Mouse (Mus musculus) liver, embryonic 11.5 days (tissue): ENCODE data around the gene Prss28. TPM values are rescaled to one million over a fixed set of nuclear protein-coding genes. Genes with fewer than 3 reads are reported as not detected.

Experiments used
- ATAC-seq: fragments of 200-750 bp; cut with Nextera tagmentation; replicated peaks from 2 replicates; pipeline ENCODE4 v1.8.0; 2017; ENCODE audit warnings: moderate number of reproducible peaks, mild to moderate bottlenecking, moderate TSS enrichment, moderate library complexity; ENCODE audit not compliant: low FRiP score
- DNase-seq: peaks from one replicate; pipeline ENCODE4 v3.0.0-alpha.2; 2017; ENCODE audit warnings: low spot score
- H3K27ac ChIP-seq: fragments of 300-500 bp; sonication (generic); 2 replicates; pipeline ENCODE4 v1.5.1; 2014; ENCODE audit warnings: mild to moderate bottlenecking, low read depth, low read length, control low read depth
- H3K27me3 ChIP-seq: fragments of 300-500 bp; sonication (generic); replicated peaks from 2 replicates; pipeline ENCODE4 v1.6.1; 2014; ENCODE audit warnings: low read length, mixed read lengths; ENCODE audit not compliant: control insufficient read depth, insufficient read depth
- H3K36me3 ChIP-seq: fragments of 300-500 bp; sonication (generic); 2 replicates; pipeline ENCODE4 v1.6.1; 2014; ENCODE audit warnings: mild to moderate bottlenecking, low read length, moderate library complexity, mixed read lengths; ENCODE audit not compliant: control insufficient read depth, insufficient read depth
- H3K4me1 ChIP-seq: fragments of 300-500 bp; sonication (generic); replicated peaks from 2 replicates; pipeline ENCODE4 v1.6.1; 2014; ENCODE audit warnings: low read length, mixed read lengths; ENCODE audit not compliant: control insufficient read depth, insufficient read depth
- H3K4me2 ChIP-seq: fragments of 300-500 bp; sonication (generic); 2 replicates; pipeline ENCODE4 v1.6.1; 2014; ENCODE audit warnings: mild to moderate bottlenecking, control low read depth, moderate library complexity
- H3K4me3 ChIP-seq: fragments of 300-500 bp; sonication (generic); 2 replicates; pipeline ENCODE4 v1.5.1; 2014; ENCODE audit warnings: low read depth, low read length, control low read depth
- H3K9ac ChIP-seq: fragments of 300-500 bp; sonication (generic); 2 replicates; pipeline ENCODE4 v1.6.1; 2014; ENCODE audit warnings: low read depth, low read length, control low read depth
- H3K9me3 ChIP-seq: fragments of 300-500 bp; sonication (generic); 2 replicates; pipeline ENCODE4 v1.6.1; 2016; ENCODE audit warnings: low read length, inconsistent platforms, mixed read lengths; ENCODE audit not compliant: control insufficient read depth
- WGBS: fragments of 180-500 bp; shearing (Covaris S2); extraction: QIAGEN DNeasy Blood & Tissue Kit; methylation state at CpG from one replicate; pipeline ENCODE4 v1.1.7; 2014; 5-methylcytosine and 5-hydroxymethylcytosine counted together
- polyA plus RNA-seq: library from polyadenylated mRNA; unstranded; fragments of >200 nt; fragmentation: Nextera tagmentation; extraction: Ambion mirVana; gene quantifications from 2 replicates; pipeline ENCODE4 v1.2.1, GENCODE M21; 2014

Prss28 gene
- polyA plus RNA-seq, 1 experiment from 2014 or later = not detected

DNA sequence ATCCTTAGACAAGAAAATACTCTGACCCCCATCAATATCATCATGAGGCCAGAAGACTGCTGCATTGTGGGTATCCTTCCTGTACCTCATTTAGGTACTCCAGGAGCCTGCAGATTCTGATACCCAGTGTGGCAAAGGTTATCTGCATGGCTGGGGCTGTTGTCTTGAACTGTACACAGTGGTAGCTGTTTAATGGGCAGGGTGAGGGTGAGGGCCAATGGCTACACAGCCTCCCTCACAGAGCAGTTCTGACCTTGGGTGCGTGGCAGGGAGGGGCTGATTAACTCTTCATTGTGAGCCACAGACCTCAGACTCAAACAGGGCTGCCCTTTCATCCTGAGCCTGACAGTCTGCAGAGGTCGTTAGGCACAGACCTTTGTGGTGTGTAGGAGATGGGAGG lies 14.5 kb downstream of the Prss28 start:
- 16% methylated on average over 2 of the region's 2 CpGs for WGBS
- no peaks in the 10 kb centered on the region; the same call in 1 of the 2 replicates for H3K4me1 ChIP-seq
- no peak overlapping the region for H3K9ac ChIP-seq
- peak; percentile 51 for ATAC-seq
- peaks cover 4% of the 10 kb centered on the region; the same call in 1 of the 2 replicates for H3K27me3 ChIP-seq
- H3K36me3 ChIP-seq = 0 out of 2 replicates have a peak, but pooled peaks cover 2% of the 10 kb centered on the region
- peak; percentile 36 for DNase-seq
- H3K4me2 ChIP-seq = no peak overlapping the region
- H3K27ac ChIP-seq = no peak overlapping the region
- H3K9me3 ChIP-seq = no peaks in the 10 kb centered on the region
- H3K4me3 ChIP-seq = no peak overlapping the region

DNA sequence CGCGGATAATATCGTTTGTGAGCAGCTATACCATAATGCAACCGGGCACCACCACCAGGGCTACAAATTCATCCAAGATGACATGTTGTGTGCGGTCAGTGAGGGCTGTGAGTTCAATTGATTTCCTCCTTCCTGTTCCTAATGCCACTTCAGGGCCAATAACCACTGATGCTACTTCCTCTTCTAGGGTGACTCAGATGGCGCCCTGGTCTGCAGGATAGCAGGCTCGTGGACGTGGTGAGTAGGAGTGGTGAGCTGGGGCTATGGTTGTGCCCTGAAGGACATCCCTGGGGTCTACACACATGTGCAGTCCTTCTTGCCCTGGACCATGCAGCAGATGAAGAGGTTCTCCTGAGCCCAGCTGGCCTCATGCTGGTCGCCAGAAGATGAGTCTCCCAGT lies 23.9 kb downstream of the Prss28 start:
- 44% methylated on average over 9 of the region's 9 CpGs for WGBS
- Histone ChIP-seq H3K4me1 (no peaks in the 10 kb centered on the region), H3K4me2 (no peak overlapping the region), H3K9me3 (no peaks in the 10 kb centered on the region), H3K27me3 (peaks cover 5% of the 10 kb centered on the region), H3K4me3 (no peak overlapping the region), H3K36me3 (no peaks in the 10 kb centered on the region), H3K27ac (no peak overlapping the region), H3K9ac (no peak overlapping the region)
- no peak for ATAC-seq
- no peak for DNase-seq

DNA sequence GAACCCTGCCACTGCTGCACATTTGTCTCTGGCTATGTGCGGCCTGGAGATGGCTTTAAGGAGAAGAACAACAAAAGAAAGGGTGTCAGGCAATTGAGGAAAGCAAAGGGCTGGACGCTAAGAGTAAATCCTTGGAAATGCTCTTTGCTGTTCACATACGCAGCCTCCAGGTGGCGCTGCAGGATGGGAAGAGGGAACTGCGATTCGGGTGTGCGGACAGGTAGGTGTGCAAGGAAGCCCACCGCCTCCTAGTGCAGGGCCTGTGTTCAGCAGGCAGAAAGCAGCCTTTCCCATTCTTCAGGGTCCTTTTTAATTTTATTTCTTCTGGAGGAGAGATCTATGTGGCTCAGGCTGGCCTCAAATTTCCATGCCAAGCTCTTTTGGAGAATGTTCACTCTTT lies 25.5 kb downstream of the Prss28 start:
- WGBS = 3% methylated on average over 8 of the region's 8 CpGs
- peak; percentile 57 for DNase-seq
- H3K27ac ChIP-seq = no peak overlapping the region
- no peaks in the 10 kb centered on the region for H3K36me3 ChIP-seq
- H3K4me1 ChIP-seq = no peaks in the 10 kb centered on the region
- no peak overlapping the region for H3K4me2 ChIP-seq
- H3K9ac ChIP-seq = no peak overlapping the region
- no peaks in the 10 kb centered on the region for H3K9me3 ChIP-seq
- no peak for ATAC-seq
- peaks cover 5% of the 10 kb centered on the region for H3K27me3 ChIP-seq
- no peak overlapping the region for H3K4me3 ChIP-seq

DNA sequence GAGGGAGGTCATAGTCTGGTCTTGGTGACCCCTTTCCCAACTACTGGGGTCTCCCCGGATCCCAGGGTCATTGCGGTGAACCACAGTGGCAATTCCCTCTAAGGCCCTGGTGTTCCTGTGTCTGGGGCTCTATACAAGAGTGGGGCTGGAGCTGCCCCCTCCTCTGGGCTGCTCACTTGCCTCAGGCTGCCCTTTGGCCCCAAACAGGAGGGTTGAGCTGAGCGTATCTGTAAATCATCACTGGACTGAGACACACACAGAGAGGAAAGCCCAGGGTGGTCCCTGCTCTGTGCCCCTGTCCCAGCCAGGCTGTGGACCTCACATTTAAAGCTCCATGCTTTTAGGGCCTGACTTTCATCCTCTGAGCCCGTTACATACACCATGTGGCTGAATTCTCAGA lies 29.8 kb downstream of the Prss28 start:
- Histone ChIP-seq H3K27me3 (no peaks in the 10 kb centered on the region; the same call in none of the 2 replicates), H3K27ac (peak overlapping the region; percentile 64), H3K4me2 (no peak overlapping the region), H3K4me3 (no peak overlapping the region), H3K36me3 (no peaks in the 10 kb centered on the region), H3K4me1 (no peaks in the 10 kb centered on the region), H3K9ac (no peak overlapping the region), H3K9me3 (no peaks in the 10 kb centered on the region)
- ATAC-seq (peak; percentile 43; the same call in 1 of the 2 replicates), DNase-seq (no peak)
- 70% methylated on average over 4 of the region's 4 CpGs for WGBS

DNA sequence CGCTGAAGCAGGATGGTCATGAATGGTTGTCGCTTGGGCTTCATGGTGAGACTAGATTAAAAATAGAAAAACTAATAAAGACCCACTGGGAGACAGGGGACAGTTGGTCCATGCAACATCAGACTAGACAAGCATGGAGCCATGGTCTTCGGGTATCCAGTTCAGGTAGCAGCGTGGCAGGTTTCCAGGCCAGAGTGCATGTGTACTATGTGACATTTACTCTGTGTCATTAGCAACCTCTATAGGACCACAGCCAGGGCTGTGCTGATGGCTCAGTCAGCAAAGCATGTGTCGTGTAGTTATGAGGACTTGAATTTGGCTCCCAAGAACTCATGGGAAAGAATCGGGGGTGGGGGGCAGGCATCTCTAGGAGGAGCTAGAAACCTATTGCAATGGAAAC lies 31.6 kb downstream of the Prss28 start:
- Histone ChIP-seq H3K4me2 (no peak overlapping the region), H3K4me1 (no peaks in the 10 kb centered on the region), H3K9ac (no peak overlapping the region), H3K9me3 (no peaks in the 10 kb centered on the region), H3K27ac (no peak overlapping the region), H3K27me3 (no peaks in the 10 kb centered on the region; the same call in none of the 2 replicates), H3K4me3 (no peak overlapping the region), H3K36me3 (no peaks in the 10 kb centered on the region)
- 73% methylated on average over 6 of the region's 6 CpGs for WGBS
- no peak for ATAC-seq
- no peak for DNase-seq

DNA sequence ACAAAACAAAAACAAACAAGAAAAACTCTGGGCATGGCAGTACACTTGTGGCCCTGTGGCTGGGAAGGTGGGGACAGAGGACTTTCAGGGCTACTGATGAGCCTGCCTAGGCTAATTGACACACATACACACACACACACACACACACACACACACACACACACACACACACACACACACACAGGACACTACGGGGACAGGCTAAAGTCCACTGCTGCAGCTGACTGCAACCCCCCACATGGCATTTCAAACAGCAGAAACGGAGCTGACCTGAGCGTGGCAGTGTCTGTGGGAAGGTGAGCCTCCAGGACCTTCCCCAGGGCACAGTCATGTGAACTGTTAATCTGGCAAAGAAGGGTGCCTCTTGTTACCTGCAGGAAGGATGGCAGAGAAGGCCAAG lies 33.0 kb downstream of the Prss28 start:
- H3K4me3 ChIP-seq = no peak overlapping the region
- peak overlapping the region; percentile 43 for H3K27ac ChIP-seq
- H3K4me2 ChIP-seq = no peak overlapping the region; the same call in 1 of the 2 replicates
- DNase-seq = no peak
- no peaks in the 10 kb centered on the region for H3K9me3 ChIP-seq
- no peak overlapping the region for H3K9ac ChIP-seq
- H3K27me3 ChIP-seq = no peaks in the 10 kb centered on the region; the same call in 1 of the 2 replicates
- H3K36me3 ChIP-seq = no peaks in the 10 kb centered on the region
- ATAC-seq = no peak; the same call in 1 of the 2 replicates
- no peaks in the 10 kb centered on the region for H3K4me1 ChIP-seq
- 46% methylated on average over 3 of the region's 3 CpGs for WGBS

DNA sequence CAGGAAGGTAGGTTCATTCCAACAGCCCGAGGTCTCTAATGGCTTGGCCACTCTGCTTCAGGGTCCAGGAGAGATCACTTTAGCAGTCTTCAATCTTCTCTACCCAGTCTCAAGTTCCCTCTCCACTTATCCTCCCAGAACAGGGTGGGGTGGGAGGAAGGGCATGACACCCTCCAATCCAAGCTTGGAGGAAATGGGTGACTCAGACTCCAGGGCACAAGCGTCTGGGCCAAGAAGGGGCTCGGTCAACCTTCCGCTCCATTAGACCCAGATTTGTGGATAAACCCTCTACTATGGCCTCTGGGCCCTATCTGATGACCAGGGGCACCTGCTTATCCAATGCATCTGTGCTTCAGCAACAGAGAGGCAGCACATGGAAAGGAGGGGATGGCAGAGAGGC lies 37.0 kb downstream of the Prss28 start, which contains the start of gene Tpsab1:
Gene Tpsab1, minus strand, starts transcription at position 101 of the 400 bp plus-strand sequence.
- no peak for ATAC-seq
- WGBS = 81% methylated on average over 4 of the region's 4 CpGs
- no peak within 1 kb of the TSS for H3K4me2 ChIP-seq

DNA sequence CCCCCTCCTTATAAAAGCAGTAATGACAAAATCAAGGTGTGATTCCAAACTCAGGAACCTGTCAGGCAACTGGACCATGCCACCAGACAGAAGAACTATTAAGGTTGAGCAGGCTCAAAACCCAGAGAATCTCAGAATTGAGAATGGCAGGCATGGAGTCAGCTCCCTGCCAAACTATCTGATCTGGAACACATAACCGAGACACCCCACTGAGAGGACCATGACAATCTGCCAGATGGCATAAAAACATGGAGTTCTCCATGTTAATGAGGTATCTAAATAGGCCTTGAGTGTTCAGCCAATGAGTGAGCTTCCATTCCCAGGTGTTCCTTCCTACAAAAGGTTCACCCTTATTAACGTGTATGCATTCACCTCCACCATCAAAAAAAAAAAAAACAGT lies 52.8 kb downstream of the Prss28 start:
- DNase-seq = no peak
- Histone ChIP-seq H3K4me3 (no peak overlapping the region), H3K27me3 (no peaks in the 10 kb centered on the region), H3K27ac (no peak overlapping the region), H3K9ac (no peak overlapping the region), H3K9me3 (no peaks in the 10 kb centered on the region), H3K4me2 (no peak overlapping the region), H3K4me1 (no peaks in the 10 kb centered on the region), H3K36me3 (no peaks in the 10 kb centered on the region)
- ATAC-seq = no peak
- WGBS = 66% methylated on average over 2 of the region's 2 CpGs

More for the DNA sequence above, 37.0 kb downstream of the Prss28 start, which contains the start of gene Tpsab1:
- DNase-seq = no peak
- Histone ChIP-seq H3K36me3 (no peaks in the 10 kb centered on the region), H3K4me1 (no peaks in the 10 kb centered on the region), H3K27ac (no peak within 1 kb of the TSS), H3K27me3 (no peaks in the 10 kb centered on the region), H3K9me3 (no peaks in the 10 kb centered on the region), H3K9ac (no peak within 1 kb of the TSS), H3K4me3 (no peak within 1 kb of the TSS)
